Mouse (Mus musculus): ENCODE measurements around the gene Tiam1. TPM values are rescaled to one million over a fixed set of nuclear protein-coding genes. Genes with fewer than 3 reads are reported as not detected.

Tiam1 gene
- total RNA-seq, 2 experiments from 2014 or later = 56.4 to 59.2 TPM

DNA sequence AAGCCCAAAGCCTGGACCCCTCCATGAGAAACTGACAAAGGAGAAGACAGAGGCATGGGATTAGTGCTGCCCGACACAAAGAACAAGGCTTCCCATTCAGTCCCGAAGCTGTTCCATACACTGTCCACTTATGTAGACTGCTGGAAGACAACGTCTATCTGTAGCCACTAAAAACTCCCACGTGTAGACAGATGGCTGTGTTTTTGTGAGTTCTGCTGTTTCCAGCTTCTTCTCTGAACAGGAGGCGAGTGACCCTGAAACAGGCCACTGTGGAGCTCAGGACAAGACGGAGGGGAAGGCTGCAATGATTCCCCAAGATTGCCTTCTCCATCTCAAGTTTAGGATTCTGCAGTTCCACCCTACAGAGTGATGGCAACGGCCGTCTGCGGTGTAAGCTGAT, 330.0 kb downstream of the Tiam1 start:
- DNase-seq (ENCODE audit: low spot score in 2 of 2) = no peak

GRCm38 (mm10) chr16:89812891-89813290, 330.7 kb downstream of the Tiam1 start:
- DNase-seq (ENCODE audit: low spot score in 2 of 2) = no peak

- DNase-seq (ENCODE audit: low spot score in 2 of 2) = no peak
Observed at GRCm38 (mm10) chr16:89810398-89810797, 333.2 kb downstream of the Tiam1 start.

DNA sequence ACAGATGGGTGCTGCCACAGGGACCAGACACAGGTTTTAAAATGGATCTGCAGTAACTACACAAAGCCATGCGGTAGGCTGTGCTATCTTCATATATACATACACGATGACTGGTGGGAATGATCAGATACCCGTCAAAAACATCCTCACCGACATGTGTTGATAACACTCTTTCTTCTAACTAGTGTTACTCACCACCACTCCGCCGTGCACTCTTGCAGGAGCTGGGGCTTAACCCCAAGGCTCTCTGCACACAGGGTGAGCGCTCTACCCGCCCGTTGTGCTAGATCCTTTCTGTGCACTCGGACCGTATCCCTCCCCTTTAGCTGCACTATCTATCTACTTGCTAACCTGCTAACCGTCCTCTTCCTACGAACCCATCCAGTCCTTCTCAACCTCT, 335.4 kb downstream of the Tiam1 start:
- no peak for DNase-seq (ENCODE audit: low spot score in 2 of 2)

- DNase-seq (ENCODE audit: low spot score in 2 of 2) = no peak
Observed at GRCm38 (mm10) chr16:89805946-89806345, 337.6 kb downstream of the Tiam1 start.

GRCm38 (mm10) chr16:89805210-89805609, 338.4 kb downstream of the Tiam1 start:
- no peak for DNase-seq (ENCODE audit: low spot score in 2 of 2)

DNA sequence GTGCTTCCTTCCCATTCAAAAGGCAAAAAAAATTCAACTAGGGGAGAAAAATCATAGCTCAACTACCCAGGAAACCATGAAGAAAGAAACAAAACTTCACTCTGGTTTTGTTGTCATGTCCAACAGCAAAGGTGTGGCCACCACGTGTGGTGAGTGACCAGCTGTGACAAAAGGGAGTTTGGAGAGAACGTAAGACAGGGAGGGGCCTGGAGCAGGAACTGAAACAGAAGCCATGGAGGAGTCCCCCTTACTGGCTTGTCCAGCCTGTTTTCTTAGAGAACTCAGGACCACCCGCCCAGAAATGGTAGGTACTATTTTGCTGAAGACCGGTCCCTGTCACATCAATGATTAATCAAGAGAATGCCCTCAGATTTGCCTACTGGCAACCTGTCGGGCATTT, 342.1 kb downstream of the Tiam1 start:
- no peak for DNase-seq (ENCODE audit: low spot score in 2 of 2)

GRCm38 (mm10) chr16:89799772-89800171, 343.8 kb downstream of the Tiam1 start:
- no peak for DNase-seq (ENCODE audit: low spot score in 2 of 2)

DNA sequence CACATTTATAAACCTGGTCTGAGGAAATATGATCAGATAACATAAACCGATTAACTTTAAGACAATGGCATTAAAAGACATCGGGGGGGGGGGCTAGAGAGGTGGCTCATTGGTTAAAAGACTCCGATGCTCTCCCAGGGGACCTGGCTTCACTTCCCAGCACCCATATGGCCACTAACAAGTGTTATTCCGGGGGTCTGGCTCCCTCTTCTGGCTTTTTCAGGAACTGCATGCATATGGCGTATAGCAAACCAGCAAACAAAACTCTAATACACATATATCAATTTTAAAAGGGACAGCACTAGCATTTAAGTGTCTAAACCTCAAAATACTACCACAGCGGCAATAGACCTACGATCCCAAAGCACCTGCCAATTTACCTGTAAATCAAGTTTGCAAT, 347.0 kb downstream of the Tiam1 start:
- no peak for DNase-seq (ENCODE audit: low spot score in 2 of 2)

GRCm38 (mm10) chr16:89789792-89790434, 353.7 kb downstream of the Tiam1 start:
- no peak for DNase-seq (ENCODE audit: low spot score in 2 of 2)

DNA sequence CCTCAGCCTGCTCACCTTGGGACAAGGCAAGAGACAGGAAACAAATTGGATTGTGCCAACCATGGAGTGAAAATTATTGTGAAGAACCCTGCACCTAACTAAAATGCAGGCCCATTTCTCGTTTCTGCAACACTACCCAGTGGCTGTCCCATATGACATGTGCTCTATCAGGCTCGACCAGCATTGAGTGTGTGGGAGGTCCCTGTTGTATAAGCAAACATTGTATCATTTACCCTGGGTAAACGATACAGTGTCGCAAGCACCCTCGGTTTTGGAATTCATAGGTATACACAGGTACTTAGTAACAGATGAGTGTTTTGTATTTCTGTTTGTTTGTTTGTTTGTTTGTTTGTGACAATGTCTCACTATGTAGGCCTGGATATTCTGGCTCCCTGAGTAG, 357.8 kb downstream of the Tiam1 start:
- no peak for DNase-seq (ENCODE audit: low spot score in 2 of 2)

GRCm38 (mm10) chr16:89779705-89780104, 363.9 kb downstream of the Tiam1 start:
- DNase-seq (ENCODE audit: low spot score in 2 of 2) = no peak

GRCm38 (mm10) chr16:89777450-89777849, 366.1 kb downstream of the Tiam1 start:
- no peak for DNase-seq (ENCODE audit: low spot score in 2 of 2)

DNA sequence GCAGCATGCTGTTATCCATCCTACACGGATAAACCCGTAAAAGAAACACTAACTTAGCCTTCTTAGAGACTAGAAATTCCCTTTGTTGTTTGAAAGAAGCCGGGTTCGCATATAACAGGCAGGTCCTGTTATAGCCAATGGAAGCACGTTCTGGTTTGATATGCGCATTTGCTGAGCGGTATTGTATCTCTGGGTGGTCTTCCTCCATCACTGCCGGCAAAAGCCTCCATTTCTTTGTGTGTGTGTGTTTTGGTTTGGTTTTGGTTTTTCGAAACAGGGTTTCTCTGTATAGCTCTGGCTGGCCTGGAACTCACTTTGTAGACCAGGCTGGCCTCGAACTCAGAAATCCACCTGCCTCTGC, 369.0 kb downstream of the Tiam1 start:
- no peak for DNase-seq (ENCODE audit: low spot score in 2 of 2)

DNA sequence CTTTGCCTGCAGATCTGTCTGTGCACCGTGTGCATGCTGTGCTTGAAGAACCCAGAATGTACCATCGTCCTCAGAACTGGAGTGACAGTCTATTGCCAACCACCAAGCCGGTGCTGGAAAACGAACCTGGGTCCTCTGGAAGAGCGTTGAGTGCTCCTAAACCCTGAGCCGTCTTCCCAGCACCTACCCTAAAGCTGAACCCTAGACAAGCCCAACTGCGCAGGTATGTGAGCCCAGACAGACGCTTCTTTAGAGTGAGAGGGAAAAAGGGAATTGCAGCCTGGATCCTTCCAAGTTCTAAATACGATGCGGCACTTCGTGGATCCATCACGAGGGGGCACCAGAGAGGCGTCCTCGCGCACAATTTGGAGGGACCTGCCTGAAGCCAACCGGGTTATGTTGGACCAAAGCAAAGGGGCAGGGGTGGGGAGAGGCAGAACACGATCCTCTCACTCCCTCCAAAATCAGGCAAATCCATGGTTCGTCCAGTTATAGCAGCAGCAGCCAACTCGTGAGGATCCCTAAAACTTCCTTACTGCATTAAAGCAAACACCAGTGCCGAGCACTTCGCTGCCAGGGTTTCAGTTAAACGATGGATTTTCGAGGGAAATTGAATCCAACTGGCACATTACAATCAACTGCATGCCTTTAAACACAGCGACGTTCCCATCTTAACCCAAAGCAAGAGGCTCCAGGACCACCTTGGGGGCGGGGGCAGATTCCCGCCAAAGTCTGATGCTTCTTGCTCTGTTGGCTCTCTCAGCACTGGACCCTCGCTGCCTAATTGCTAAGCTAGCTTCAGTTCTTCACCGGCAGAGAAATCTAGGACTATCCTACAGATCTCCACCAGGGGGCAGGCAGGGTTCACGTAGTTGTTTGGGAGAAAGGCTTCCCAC, 369.7 kb downstream of the Tiam1 start:
- peak; percentile 85 to 87 for DNase-seq (ENCODE audit: low spot score in 2 of 2)

GRCm38 (mm10) chr16:89765919-89766318, 377.6 kb downstream of the Tiam1 start:
- DNase-seq (ENCODE audit: low spot score in 2 of 2) = no peak

- peak; percentile 15 to 29 for DNase-seq (ENCODE audit: low spot score in 2 of 2)
Observed at GRCm38 (mm10) chr16:89765470-89765869, 378.1 kb downstream of the Tiam1 start.

DNA sequence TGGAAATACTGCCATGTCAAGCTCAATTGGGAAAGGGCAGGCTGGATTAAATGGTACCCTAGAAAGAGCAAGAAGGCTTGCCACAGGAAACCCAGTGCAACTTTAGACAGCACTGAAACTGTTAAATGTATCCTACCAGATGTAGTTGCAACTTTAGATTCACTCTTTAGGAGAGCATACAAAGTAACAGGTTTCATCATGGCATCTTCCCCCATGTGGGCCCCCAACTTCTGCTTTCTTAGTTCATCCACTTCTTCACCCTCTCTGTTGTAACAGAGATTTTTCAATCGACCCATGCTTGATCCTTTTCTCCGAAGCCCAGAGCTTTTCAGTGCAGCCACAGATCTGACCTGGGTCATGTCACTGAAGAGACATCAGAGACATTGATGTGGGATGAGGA, 379.8 kb downstream of the Tiam1 start:
- DNase-seq (ENCODE audit: low spot score in 2 of 2) = no peak

DNA sequence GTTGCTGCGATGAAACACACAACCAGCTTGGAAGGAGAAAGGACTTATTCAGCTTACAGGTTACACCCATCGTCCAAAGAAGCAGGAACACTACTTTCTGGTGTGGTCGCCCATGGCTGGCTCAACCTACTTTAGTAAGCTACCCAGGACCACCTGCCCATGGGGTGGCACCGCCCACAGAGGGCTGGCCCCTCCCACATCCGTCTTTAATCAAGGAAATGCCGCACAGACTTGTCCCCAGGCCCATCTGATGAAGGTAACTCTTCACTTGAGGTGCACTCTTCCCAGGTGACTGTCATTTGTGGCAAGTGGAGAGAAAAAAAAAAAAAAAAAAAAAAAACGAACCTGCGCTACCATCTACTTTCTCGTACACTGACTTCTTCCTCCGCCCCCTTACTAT, 381.0 kb downstream of the Tiam1 start:
- DNase-seq (ENCODE audit: low spot score in 2 of 2) = no peak

DNA sequence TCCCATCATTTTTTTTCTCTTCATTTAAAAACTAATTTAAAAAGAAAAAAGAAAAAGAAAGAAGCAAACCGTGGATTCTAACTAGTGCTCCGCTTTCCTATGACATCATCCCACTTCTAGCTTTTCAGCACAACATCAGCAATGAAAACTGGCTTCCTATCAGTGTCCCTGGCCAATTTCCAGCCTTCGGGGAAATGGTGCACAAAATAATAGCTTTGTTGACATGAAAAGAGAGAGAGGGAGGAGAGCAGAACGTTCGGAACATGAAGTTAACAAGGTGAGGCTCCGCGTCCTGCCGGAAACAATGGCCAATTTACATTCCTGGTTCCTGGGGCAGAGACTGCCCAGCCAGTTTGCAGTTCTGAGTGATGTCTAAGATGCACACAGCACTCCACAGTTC, 381.5 kb downstream of the Tiam1 start:
- no peak for DNase-seq (ENCODE audit: low spot score in 2 of 2)

- no peak for DNase-seq (ENCODE audit: low spot score in 2 of 2)
Observed at GRCm38 (mm10) chr16:89757384-89757783, 386.2 kb downstream of the Tiam1 start.

- DNase-seq (ENCODE audit: low spot score in 2 of 2) = no peak
Observed at GRCm38 (mm10) chr16:89754709-89755108, 388.9 kb downstream of the Tiam1 start.

- no peak for DNase-seq (ENCODE audit: low spot score in 2 of 2)
Observed at GRCm38 (mm10) chr16:89747864-89748263, 395.7 kb downstream of the Tiam1 start.

All from adrenal gland, adult 18-20 months (tissue).